Mouse (Mus musculus) thymus, postnatal 4 days (tissue): ENCODE results near the gene Tmem120b.

ENCODE experiments used
- DNase-seq: peaks from one replicate; pipeline ENCODE4 v3.0.0; 2021

Gene Tmem120b

DNA sequence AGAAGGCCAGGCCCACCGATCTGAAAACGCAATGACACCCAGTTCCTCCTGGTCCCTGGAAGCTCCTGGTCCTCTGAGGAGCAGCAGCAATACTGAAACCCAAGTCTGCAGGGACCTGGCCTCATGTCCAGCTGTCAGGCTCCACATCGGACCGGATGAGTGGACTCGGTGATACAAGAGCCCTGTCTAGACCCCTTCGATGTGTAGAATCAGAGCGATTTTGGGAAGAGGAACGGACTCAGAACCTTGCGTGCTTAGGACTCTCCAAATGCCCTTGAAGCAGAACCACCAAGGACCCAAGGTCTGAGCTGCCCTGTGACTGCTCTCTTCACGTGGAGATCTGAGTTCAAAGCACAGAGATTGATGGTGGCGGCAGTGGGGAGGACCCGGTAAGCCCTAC lies at the start of gene Tmem120b:
Tmem120b (plus strand) TSS at position 301 of the 400 bp plus-strand sequence.
- DNase-seq, result peak; percentile 24

GRCm38 (mm10) chr5:123019336-123020016 lies 48.7 kb upstream of the Tmem120b start:
- DNase-seq, result no peak

GRCm38 (mm10) chr5:123020426-123020825 lies 47.8 kb upstream of the Tmem120b start:
- DNase-seq, result no peak

DNA sequence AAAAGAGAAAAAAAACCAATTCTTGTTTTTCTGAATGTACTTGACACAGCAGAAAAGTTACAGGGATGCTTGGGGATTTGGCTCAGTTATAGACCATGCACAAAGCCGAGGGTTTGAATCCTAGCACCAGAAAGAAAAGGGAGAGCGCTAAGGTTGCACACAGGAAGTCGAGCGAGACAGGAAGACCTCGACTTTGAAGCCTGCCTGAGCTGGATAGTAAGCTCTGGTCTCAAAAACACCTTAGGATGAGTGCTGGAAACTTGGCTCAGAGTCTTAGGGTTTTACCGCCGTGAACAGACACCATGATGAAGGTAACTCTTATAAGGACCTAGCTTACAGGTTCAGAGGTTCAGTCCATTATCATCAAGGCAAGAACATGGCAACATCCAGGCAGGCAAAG lies 46.8 kb upstream of the Tmem120b start:
- no peak for DNase-seq

DNA sequence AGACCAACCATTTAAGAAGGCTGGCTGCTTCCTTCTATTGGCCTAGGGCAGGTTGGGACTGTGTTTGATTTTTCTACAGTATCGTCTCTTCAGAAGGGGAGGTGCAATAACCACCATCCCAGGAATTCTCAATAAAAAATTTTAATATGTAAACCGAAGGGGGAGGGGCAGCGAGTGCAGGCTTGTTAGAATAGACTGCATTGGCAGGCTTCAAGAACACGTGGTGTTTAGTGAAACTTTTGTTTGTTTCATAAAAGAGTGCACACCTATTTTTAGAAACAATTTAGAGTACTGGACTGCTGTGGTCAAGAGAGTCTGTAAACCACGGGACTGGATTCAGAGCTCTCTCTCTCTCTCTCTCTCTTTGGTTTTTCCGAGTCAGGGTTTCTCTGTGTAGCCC lies 45.2 kb upstream of the Tmem120b start:
- no peak for DNase-seq

DNA sequence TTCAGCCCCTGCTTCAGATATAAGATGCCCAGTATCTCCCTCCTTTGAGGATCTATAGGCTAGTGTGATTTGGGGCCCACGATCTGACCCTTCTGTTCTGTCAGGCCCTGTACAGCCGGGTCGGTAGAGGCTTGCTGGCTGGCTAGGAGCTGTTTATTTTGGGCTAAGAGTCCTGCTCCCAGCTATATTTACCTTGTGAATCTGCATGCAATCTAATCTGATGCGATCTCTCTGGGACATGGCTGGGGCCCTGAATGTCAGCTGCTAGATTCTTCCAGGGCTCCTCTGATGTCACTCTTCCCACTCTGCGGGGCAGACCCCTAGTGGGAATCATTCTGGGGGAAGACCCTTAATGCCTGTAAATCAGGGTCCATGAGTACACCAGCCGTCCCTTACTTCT lies 43.9 kb upstream of the Tmem120b start:
- DNase-seq, result no peak

DNA sequence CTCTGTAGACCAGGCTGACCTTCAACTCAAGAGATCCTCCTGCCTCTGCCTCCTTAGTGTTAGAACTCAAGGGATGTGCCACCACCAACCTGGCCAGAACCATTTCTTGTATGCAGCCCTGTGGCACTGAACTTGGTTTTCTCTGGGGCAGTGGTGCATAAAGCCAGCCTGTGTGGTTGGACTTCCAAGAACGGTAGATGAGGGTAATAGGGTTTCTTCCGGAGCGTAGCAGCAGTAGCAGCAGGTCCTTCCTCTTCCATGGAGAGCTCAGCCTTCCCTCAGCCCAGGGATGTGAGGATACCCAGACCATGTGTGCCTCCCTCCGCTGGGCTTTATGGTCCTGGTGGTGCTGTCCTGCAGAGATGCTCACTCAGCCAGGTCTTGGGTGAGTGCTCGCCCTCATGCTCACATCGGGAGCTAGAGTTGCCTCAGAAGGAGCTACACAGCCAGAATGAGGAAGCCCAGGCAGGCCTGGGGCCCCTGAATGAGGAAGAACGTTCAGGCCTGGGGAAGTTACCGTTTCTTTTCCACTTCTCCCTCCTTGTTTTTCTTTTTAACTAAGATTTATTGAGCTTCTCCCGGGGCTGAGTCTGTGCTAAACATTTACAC lies 43.1 kb upstream of the Tmem120b start:
- DNase-seq, result peak; percentile 34

DNA sequence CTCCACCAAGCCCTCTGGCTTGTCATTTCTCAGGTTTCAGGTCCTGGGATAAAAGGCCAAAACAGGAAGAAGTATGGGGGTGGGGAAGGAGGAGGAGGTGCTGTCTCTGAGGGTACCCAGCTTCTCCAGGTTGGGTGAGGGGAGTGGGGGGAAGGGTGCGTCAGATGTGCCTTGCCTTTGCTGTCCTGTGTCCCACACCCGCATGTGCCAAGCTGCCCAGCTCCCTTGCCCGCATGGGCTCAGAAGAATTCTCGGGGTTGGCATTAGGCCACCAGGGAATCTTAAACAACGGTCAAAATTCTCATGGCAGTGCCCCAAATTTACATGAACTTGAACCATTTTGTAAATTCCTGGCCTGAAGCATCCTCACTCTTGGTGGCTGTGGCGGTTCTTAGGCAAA lies 41.8 kb upstream of the Tmem120b start:
- DNase-seq, result peak; percentile 28

DNA sequence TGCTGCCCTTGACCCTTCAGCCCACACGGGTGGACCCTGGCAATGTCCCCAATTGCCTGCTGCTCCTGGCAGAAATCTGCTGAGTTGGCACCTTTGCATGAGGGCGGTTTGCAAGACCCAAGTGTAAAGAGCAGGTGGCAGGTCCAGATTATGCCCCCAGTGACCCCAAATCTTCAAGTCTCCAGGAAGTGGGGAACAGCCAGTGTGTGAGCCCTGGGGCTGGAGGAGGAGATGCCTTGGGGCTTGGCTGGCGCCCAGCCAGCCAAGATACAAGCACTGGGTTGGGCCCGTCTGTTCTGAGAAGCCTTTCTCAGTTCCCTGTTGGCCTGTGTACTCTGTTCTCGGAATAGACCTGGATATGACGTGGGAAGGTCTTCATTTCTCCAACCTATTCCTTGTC lies 40.8 kb upstream of the Tmem120b start:
- DNase-seq, result no peak

- DNase-seq, result no peak
Measured at GRCm38 (mm10) chr5:123029729-123030128, 38.5 kb upstream of the Tmem120b start.

- no peak for DNase-seq
Measured at GRCm38 (mm10) chr5:123031312-123031711, 36.9 kb upstream of the Tmem120b start.

GRCm38 (mm10) chr5:123033646-123034160 lies 34.5 kb upstream of the Tmem120b start:
- no peak for DNase-seq

GRCm38 (mm10) chr5:123035089-123035488 lies 33.1 kb upstream of the Tmem120b start:
- no peak for DNase-seq

GRCm38 (mm10) chr5:123035564-123035963 lies 32.7 kb upstream of the Tmem120b start:
- peak; percentile 32 for DNase-seq

DNA sequence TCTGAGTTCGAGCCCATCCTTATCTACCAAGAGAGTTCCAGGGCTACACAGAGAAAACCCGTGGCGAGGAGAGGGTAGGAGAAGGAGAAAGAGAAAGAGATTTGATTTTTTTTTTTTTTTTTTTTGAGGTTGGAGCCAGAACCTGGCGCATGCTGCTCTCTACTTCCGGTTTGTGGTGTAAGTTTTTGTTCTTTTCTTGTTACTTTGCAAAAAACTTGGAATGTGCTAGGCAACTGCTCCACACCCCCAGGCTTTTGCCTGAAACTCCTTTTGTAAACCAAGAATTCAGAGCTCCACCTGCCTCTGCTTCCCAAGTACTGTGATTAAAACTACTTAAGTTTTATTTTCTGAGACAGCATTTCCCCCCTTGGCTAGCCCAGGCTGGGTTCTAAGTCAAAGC lies 30.1 kb upstream of the Tmem120b start:
- DNase-seq, result no peak

- peak; percentile 95 for DNase-seq
Measured at GRCm38 (mm10) chr5:123039120-123039752, 29.0 kb upstream of the Tmem120b start.

- DNase-seq, result peak; percentile 44
Measured at GRCm38 (mm10) chr5:123040796-123041195, 27.4 kb upstream of the Tmem120b start.

- peak; percentile 75 for DNase-seq
Measured at GRCm38 (mm10) chr5:123043856-123044255, 24.4 kb upstream of the Tmem120b start.

DNA sequence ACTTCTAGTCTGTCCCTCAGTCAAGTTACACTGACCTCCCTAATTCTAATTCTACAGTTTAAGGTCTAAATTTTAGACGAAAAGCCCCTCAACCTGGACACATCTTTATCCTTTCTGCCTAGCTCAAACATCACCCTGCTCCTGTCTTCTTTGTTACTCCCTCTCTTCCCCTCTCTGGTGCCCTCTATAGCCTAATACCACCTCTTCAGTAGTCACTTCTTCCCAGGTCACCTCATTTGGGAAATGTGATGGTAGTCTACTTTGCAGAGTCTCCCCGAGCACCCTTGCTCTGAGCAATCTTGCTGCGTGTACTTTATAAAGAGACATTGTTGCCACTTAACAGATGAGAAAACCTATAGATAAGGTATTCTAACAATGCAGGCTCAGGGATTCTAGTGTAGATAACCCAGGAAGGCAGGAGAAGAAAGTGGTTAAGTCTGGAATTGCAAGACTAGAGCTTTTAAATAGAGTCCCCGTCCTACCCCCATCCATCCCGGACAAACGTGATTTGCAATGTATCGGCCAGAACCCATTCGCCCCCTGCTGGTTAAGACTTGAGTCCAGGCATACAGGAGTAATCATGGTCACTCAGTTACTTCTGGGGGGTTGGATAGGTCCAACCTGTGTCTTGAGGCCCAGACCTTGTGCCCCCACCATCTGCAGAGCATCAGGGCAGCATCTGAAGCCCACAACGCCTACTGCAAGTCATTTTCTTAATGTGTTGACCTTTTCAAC lies 22.5 kb upstream of the Tmem120b start:
- DNase-seq, result peak; percentile 67

DNA sequence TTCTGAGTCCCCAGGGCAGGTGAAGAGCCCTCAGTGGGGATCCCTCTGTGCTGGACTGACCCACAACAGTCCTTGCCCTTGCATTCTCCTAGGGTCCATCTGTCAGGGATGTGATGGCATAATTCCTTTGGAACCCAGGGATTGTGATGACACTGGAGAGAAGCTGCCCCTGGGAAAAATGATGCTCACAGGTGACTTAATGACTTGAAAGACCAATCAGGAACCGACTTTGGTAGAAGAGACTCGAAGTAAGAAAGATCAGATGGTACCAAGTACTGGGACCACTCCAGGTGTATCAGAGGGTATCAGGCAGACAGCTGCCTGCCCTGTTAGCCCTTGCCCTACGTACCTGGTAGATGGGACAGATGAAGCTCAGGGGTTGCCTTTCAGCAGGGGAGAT lies 21.3 kb upstream of the Tmem120b start, which contains the start of gene Morn3:
Morn3 (minus strand) TSS at position 101 of the 400 bp plus-strand sequence.
- no peak for DNase-seq

- DNase-seq, result peak; percentile 68
Measured at GRCm38 (mm10) chr5:123049271-123049670, 18.9 kb upstream of the Tmem120b start.

- no peak for DNase-seq
Measured at GRCm38 (mm10) chr5:123050918-123051317, 17.3 kb upstream of the Tmem120b start.

DNA sequence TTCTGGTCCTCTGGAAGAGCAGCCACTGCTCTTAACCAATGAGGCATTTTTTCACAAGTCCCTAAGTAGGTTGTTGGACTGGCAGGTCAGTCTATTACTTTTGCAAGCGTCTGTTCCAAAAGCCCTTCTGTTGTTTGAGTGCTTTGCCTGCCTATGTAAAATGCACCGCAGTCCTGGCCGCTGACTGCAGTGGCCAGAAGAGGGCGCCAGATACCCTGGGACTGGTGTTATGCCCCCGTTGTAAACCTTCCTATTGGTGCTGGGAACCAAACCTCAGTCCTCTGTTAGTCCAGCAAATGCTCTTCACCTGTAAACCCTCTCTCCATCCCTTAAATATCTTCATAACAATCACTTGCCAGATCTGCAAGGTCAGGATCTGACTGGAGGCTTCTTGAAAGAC lies 16.5 kb upstream of the Tmem120b start:
- DNase-seq, result peak; percentile 57
